Mouse (Mus musculus) cerebellum, adult 2 months (tissue): ENCODE data around the gene Gm5737.

Experiments
- CTCF ChIP-seq: fragments of 200-500 bp; IDR thresholded peaks from 2 replicates; pipeline ENCODE4 v1.5.1; 2011; ENCODE audit warnings: low read depth, mild to moderate bottlenecking, control low read depth, low read length, moderate library complexity, borderline replicate concordance; ENCODE audit not compliant: insufficient read depth
- POLR2A ChIP-seq: fragments of 200-500 bp; IDR thresholded peaks from 2 replicates; pipeline ENCODE4 v1.6.1; 2011; ENCODE audit warnings: low read length, control low read depth, borderline replicate concordance; ENCODE audit not compliant: insufficient read depth

DNA sequence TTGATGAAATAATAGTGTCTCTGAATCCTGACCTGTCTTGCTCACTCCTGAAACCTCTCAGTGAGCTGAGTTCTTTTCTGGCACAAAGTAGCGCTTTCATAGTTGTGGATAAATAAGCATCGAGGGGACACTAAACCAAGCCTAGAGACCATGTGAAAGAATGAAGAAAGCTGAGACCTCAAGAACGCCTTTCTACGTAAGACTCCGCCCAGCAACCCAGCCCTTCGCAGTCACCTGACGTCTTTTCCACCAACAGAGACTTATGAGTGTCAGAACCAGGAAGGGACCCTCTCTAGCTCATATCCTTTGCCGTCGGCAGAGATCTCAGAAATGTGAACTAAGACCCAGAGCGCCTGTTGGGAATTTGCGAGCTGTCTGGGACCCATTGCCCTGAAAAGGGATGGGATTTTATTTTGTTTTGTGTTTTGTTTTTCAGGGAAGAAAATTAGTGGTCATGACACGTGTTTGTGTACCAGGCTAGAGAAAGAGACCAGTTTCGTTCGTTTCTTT, 22.8 kb downstream of the Gm5737 start:
- TF ChIP-seq CTCF (no peak), POLR2A (peak; percentile 18; the same call in 1 of the 2 replicates)
